Mouse (Mus musculus): ENCODE measurements around the gene 1700069L16Rik. TPM values are rescaled to one million over a fixed set of nuclear protein-coding genes. Genes with fewer than 3 reads are reported as not detected.

The 1700069L16Rik gene
- total RNA-seq (2014; rRNA removed) (not detected in 2 replicates), polyA plus RNA-seq (2012; rRNA removed) (not detected in 2 replicates)

DNA sequence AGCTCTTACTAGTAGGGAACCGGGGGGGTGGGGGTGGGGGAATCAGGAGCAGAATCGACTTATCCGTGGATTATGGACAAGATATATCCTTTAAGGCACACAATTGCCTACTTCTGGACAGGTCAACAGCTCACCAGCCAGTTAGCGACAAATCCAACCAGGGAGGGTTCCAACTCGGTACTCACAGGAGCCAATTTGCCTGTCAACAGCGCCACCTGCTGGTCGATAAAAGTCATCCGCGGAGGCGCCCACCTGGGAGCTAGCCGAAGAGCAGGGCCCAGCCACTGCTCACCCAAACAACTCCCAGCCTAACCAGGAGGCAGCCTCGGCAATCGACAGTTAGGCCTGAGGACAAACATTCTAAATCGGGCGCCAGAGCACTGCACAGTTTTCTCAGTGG is at the start of gene 1700069L16Rik:
Gene 1700069L16Rik (minus strand): TSS at position 327 of the 400 bp plus-strand sequence.
- TF ChIP-seq CTCF (IDR thresholded peaks at IDR 0.05; ENCODE audit: low read depth, low read length) = peak; percentile 90
- no peak for TF ChIP-seq POLR2A (IDR thresholded peaks at IDR 0.05; ENCODE audit: extremely low read depth, insufficient read depth, low read length)
- peak; percentile 24 for DNase-seq (ENCODE audit: extremely low read depth, low read depth, low spot score)
- 1% methylated on average over 15 of the region's 15 CpGs for WGBS
- Histone ChIP-seq H3K4me1 (ENCODE audit: control insufficient read depth, insufficient read depth, low read length) (no peaks in the 10 kb centered on the region), H3K27ac (replicated peaks; ENCODE audit: insufficient read depth, low read depth, low read length) (no peak within 1 kb of the TSS), H3K9ac (ENCODE audit: low read depth, low read length) (no peak within 1 kb of the TSS), H3K79me2 (ENCODE audit: control insufficient read depth, insufficient read depth, low read length) (no peaks in the 10 kb centered on the region), H3K36me3 (ENCODE audit: control insufficient read depth, insufficient read depth, low read length) (no peaks in the 10 kb centered on the region), H3K27me3 (ENCODE audit: control insufficient read depth, insufficient read depth, low read length) (no peaks in the 10 kb centered on the region), H3K4me3 (ENCODE audit: insufficient read depth, low read depth, low read length) (no peak within 1 kb of the TSS)

DNA sequence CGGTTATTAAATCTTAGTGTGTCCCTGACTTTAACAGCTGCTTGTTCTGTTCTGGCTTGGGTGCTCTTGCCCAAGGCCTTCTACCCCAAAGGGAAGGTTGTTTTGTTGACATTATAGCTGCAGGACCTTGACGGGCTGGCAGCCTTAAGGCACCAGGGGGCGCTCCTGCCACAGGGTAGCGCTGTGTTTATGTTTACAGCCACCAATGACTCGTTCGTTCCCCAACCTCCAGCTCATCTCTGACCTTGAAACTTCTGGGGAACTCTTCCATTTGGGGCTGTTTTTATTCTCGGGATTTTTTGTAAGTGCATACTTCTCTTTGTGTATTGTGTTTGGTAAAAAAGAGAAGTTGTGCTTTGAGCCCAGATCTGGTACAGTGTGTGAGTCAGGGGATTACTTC is 49.1 kb upstream of the 1700069L16Rik start:
- H3K79me2 ChIP-seq (ENCODE audit: control insufficient read depth, insufficient read depth, low read length) = peaks cover 22% of the 10 kb centered on the region
- peak; percentile 97 for TF ChIP-seq CTCF (IDR thresholded peaks at IDR 0.05; ENCODE audit: low read depth, low read length)
- TF ChIP-seq POLR2A (IDR thresholded peaks at IDR 0.05; ENCODE audit: extremely low read depth, insufficient read depth, low read length) = no peak
- no peaks in the 10 kb centered on the region for H3K27me3 ChIP-seq (ENCODE audit: control insufficient read depth, insufficient read depth, low read length)
- no peaks in the 10 kb centered on the region for H3K4me1 ChIP-seq (ENCODE audit: control insufficient read depth, insufficient read depth, low read length)
- no peak overlapping the region for H3K9ac ChIP-seq (ENCODE audit: low read depth, low read length)
- H3K4me3 ChIP-seq (ENCODE audit: insufficient read depth, low read depth, low read length) = peak overlapping the region; percentile 92
- H3K36me3 ChIP-seq (ENCODE audit: control insufficient read depth, insufficient read depth, low read length) = peaks cover 17% of the 10 kb centered on the region; the same call in 1 of the 2 replicates
- H3K27ac ChIP-seq (replicated peaks; ENCODE audit: insufficient read depth, low read depth, low read length) = no peak overlapping the region; the same call in 1 of the 2 replicates
- WGBS = 0% methylated on average over 7 of the region's 7 CpGs
- DNase-seq (ENCODE audit: extremely low read depth, low read depth, low spot score) = peak; percentile 62

DNA sequence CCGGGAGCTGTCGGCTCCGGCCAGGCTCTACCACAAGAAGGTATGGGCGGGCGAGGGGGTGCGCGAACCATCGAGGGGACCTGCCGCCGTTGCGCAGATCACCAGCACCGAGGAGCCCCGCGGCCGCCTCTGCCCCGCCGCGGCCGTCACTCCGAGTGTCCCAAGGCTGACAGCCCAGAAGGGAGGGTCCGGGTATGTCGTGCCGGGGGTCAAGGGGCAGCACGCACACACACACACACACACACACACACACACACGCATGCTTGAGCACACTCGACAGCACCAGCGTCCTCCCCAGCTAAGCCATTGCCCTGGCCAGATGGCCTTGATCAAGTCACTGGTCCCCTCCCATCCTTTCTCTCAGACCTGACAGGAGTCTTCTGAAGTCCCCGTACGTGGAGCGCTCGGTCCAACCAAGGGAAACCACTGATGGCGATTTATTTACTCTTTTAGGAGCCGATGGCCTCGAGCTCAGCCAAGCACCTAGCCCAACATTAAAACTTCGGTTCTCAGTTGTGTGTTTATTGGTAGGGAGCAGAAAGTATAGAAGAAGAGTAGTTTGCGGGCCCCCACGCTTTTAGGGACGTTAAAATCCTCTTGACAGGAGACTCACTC is 48.4 kb upstream of the 1700069L16Rik start:
- Histone ChIP-seq H3K4me1 (ENCODE audit: control insufficient read depth, insufficient read depth, low read length) (no peaks in the 10 kb centered on the region), H3K4me3 (ENCODE audit: insufficient read depth, low read depth, low read length) (peak overlapping the region; percentile 92), H3K9ac (ENCODE audit: low read depth, low read length) (peak overlapping the region; percentile 88), H3K79me2 (ENCODE audit: control insufficient read depth, insufficient read depth, low read length) (peaks cover 26% of the 10 kb centered on the region), H3K36me3 (ENCODE audit: control insufficient read depth, insufficient read depth, low read length) (peaks cover 17% of the 10 kb centered on the region; the same call in 1 of the 2 replicates), H3K27me3 (ENCODE audit: control insufficient read depth, insufficient read depth, low read length) (no peaks in the 10 kb centered on the region), H3K27ac (replicated peaks; ENCODE audit: insufficient read depth, low read depth, low read length) (peak overlapping the region; percentile 19; the same call in 1 of the 2 replicates)
- TF ChIP-seq POLR2A (IDR thresholded peaks at IDR 0.05; ENCODE audit: extremely low read depth, insufficient read depth, low read length) = no peak
- no peak for TF ChIP-seq CTCF (IDR thresholded peaks at IDR 0.05; ENCODE audit: low read depth, low read length)
- DNase-seq (ENCODE audit: extremely low read depth, low read depth, low spot score) = peak; percentile 29
- 0% methylated on average over 28 of the region's 38 CpGs for WGBS

DNA sequence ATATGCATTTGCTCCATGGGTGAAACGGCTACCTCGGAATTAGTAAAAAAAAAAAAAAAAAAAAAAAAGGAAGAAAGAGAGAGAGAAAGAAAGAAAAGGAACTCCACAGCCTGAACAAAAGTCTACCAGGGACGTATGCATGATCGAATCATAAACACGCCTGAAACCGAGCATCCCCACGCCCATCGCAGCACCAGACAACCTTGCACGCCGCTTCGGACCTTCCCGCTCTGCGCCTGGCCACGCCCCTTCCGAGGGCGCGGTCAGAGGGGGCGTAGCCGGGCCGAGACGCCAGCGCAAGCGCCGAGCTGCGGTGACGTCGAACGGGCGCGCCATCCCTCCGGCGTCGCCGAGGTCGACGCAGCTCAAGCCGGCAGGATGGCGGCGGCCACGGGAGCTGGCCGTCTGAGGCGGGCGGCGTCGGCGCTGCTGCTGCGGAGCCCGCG is 47.9 kb upstream of the 1700069L16Rik start, which contains the start of the genes Sart3 and Iscu:
Gene Sart3 (minus strand): TSS at position 61 of the 446 bp plus-strand sequence.
Gene Iscu (plus strand): TSS at position 299 of the 446 bp plus-strand sequence.
- peak within 1 kb of the TSS; percentile 97 for H3K4me3 ChIP-seq (ENCODE audit: insufficient read depth, low read depth, low read length)
- H3K9ac ChIP-seq (ENCODE audit: low read depth, low read length) = peak within 1 kb of the TSS; percentile 88
- H3K4me1 ChIP-seq (ENCODE audit: control insufficient read depth, insufficient read depth, low read length) = no peaks in the 10 kb centered on the region
- TF ChIP-seq POLR2A (IDR thresholded peaks at IDR 0.05; ENCODE audit: extremely low read depth, insufficient read depth, low read length) = 0 out of 2 replicates have a peak, but pooled peaks have one; percentile 46
- no peak for TF ChIP-seq CTCF (IDR thresholded peaks at IDR 0.05; ENCODE audit: low read depth, low read length)
- DNase-seq (ENCODE audit: extremely low read depth, low read depth, low spot score) = peak; percentile 78
- H3K79me2 ChIP-seq (ENCODE audit: control insufficient read depth, insufficient read depth, low read length) = peaks cover 31% of the 10 kb centered on the region
- peaks cover 17% of the 10 kb centered on the region; the same call in 1 of the 2 replicates for H3K36me3 ChIP-seq (ENCODE audit: control insufficient read depth, insufficient read depth, low read length)
- no peaks in the 10 kb centered on the region for H3K27me3 ChIP-seq (ENCODE audit: control insufficient read depth, insufficient read depth, low read length)
- H3K27ac ChIP-seq (replicated peaks; ENCODE audit: insufficient read depth, low read depth, low read length) = peak within 1 kb of the TSS; percentile 92
- whole genome bisulfite sequencing = under 1% methylated on average over 49 of the region's 49 CpGs

DNA sequence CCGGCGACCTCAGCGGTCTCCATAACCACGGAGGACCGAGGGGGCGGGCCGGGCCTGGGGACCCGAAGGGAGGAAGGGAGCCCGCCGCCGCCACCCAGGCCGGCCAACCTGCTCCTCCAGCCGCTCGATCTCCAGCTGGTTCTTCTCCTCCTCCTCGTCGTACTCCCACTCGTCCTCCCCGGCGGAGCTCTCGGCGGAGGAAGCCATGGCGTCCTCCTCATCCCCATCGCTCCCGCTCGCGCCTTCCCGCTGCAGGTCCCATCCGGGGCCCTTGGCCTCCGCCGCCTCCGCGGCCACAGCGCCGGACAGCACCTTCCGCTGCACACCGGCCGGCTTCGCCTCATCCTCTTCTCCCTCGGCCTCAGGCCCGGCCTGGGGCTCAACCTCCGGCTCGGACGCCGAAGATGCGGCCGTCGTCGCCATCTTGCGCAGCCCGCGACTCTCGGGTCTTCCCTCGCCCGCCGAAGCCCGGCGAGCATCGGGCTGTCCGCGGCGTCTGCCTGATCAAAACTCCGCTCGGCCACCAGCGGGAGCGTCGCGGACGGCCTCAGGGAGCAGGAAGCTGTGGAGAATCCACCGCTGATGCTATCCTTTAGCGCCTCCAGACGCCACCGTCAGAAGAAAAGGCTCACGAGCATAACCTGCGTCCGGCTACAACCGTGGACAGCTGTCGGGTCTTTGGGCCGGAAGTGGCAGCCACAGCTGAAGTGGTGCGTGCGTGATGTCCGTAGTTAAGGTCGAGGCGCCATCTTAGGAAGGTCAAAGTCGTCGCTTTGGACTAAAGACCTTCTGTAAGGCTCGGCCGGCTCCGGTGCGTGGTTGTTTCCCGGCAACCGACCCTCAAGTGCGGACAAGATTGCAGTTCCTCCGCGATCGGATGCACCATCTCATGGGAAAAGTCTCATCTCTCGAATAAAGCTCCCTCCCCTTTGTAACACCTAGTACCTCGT is 46.9 kb upstream of the 1700069L16Rik start:
- Histone ChIP-seq H3K27ac (replicated peaks; ENCODE audit: insufficient read depth, low read depth, low read length) (peak overlapping the region; percentile 92), H3K4me3 (ENCODE audit: insufficient read depth, low read depth, low read length) (peak overlapping the region; percentile 97), H3K36me3 (ENCODE audit: control insufficient read depth, insufficient read depth, low read length) (peaks cover 15% of the 10 kb centered on the region; the same call in 1 of the 2 replicates), H3K9ac (ENCODE audit: low read depth, low read length) (peak overlapping the region; percentile 79), H3K27me3 (ENCODE audit: control insufficient read depth, insufficient read depth, low read length) (no peaks in the 10 kb centered on the region), H3K79me2 (ENCODE audit: control insufficient read depth, insufficient read depth, low read length) (peaks cover 33% of the 10 kb centered on the region), H3K4me1 (ENCODE audit: control insufficient read depth, insufficient read depth, low read length) (no peaks in the 10 kb centered on the region)
- TF ChIP-seq POLR2A (IDR thresholded peaks at IDR 0.05; ENCODE audit: extremely low read depth, insufficient read depth, low read length) (0 out of 2 replicates have a peak, but pooled peaks have one; percentile 37), CTCF (IDR thresholded peaks at IDR 0.05; ENCODE audit: low read depth, low read length) (no peak)
- WGBS = under 1% methylated on average over 97 of the region's 97 CpGs
- peak; percentile 85 for DNase-seq (ENCODE audit: extremely low read depth, low read depth, low spot score)

All from liver, adult 2 months (tissue).